Comparison of ENCODE assay signal across 10 mouse cellular contexts in the genomic region with DNA sequence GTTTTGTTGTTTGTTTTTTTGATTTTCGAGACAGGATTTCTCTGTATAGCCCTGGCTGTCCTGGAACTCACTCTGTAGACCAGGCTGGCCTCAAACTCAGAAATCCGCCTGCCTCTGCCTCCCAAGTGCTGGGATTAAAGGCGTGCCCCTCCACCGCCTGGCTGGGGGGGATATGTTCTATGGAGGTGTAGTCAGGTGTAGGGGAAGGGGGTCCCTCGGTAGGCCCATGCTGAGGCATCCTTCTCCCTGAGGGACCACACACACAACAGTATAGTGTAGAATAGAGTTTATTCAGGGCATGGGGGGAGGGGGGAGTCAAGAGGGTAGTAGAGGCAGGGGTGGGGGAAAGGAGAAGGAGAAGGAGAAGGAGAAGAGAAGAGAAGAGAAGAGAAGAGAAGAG. TPM values are rescaled to one million over a fixed set of nuclear protein-coding genes. Genes with fewer than 3 reads are reported as not detected.
DNase-seq lines count a peak whose midpoint lies in the region; ATAC-seq and TF ChIP-seq lines count a peak whose summit lies in the region.
"Not testable (repeated sequence)": the region's sequence is repeated elsewhere in the genome, so short reads cannot be mapped to it uniquely, and the experiment has no call there.
"Had no signal": no experiment of that assay in that cellular context is flagged by ENCODE, and none has a peak within 500 bp of the region (broad histone marks: within the 10 kb centered on the region; RNA-seq: fewer than 3 reads in every experiment).

No protein-coding gene starts in this region.

- 82% methylated on average over 5 of the region's 5 CpGs for WGBS in forebrain, embryonic 15.5 days
- 76% methylated on average over 5 of the region's 5 CpGs for WGBS in hindbrain, embryonic 14.5 days
- 87% methylated on average over 5 of the region's 5 CpGs for WGBS in kidney, embryonic 15.5 days
- WGBS in lung, embryonic 14.5 days, result 81% methylated on average over 5 of the region's 5 CpGs
- WGBS in midbrain, embryonic 15.5 days, result 80% methylated on average over 5 of the region's 5 CpGs
- 86% methylated on average over 5 of the region's 5 CpGs for WGBS in neural tube, embryonic 13.5 days

- 0 out of 2 replicates have a peak overlapping the region, but pooled peaks have one; percentile 90 for H3K4me3 ChIP-seq in E14TG2a.4 (replicated peaks; ENCODE audit: low read length)
- H3K4me3 ChIP-seq in forebrain, embryonic 15.5 days; hindbrain, embryonic 14.5 days (replicated peaks; ENCODE audit: low read length); kidney, embryonic 15.5 days (replicated peaks); lung, embryonic 14.5 days (ENCODE audit: low read depth, low read length); midbrain, embryonic 15.5 days; neural tube, embryonic 13.5 days: not testable (repeated sequence)

- DNase-seq in hindbrain, embryonic 14.5 days (ENCODE audit: low spot score); lung, embryonic 14.5 days: not testable (repeated sequence)

- H3K27me3 ChIP-seq in E14TG2a.4 (ENCODE audit: insufficient read depth, low read length); forebrain, embryonic 15.5 days; hindbrain, embryonic 14.5 days (ENCODE audit: control insufficient read depth, insufficient read depth, low read length); kidney, embryonic 15.5 days; lung, embryonic 14.5 days (ENCODE audit: insufficient read depth, low read length); midbrain, embryonic 15.5 days (replicated peaks); neural tube, embryonic 13.5 days: not testable (repeated sequence)

- H3K27ac ChIP-seq in forebrain, embryonic 15.5 days (replicated peaks); hindbrain, embryonic 14.5 days; kidney, embryonic 15.5 days; lung, embryonic 14.5 days (ENCODE audit: low read depth); midbrain, embryonic 15.5 days; neural tube, embryonic 13.5 days (replicated peaks): not testable (repeated sequence)

- H3K9ac ChIP-seq in forebrain, embryonic 15.5 days (replicated peaks); hindbrain, embryonic 14.5 days; kidney, embryonic 15.5 days; lung, embryonic 14.5 days; midbrain, embryonic 15.5 days; neural tube, embryonic 13.5 days: not testable (repeated sequence)

- not testable (repeated sequence) for TF ChIP-seq CTCF in E14TG2a.4 (conservative IDR thresholded peaks at IDR 0.05; ENCODE audit: low read length); lung, embryonic 14.5 days (IDR thresholded peaks at IDR 0.05; ENCODE audit: low read depth)

- not testable (repeated sequence) for H3K4me1 ChIP-seq in E14TG2a.4 (replicated peaks; ENCODE audit: low read depth, low read length); forebrain, embryonic 15.5 days; hindbrain, embryonic 14.5 days (replicated peaks; ENCODE audit: control insufficient read depth, insufficient read depth, low read length); kidney, embryonic 15.5 days; lung, embryonic 14.5 days (ENCODE audit: insufficient read depth); midbrain, embryonic 15.5 days; neural tube, embryonic 13.5 days (replicated peaks)

- not testable (repeated sequence) for H3K36me3 ChIP-seq in E14TG2a.4 (ENCODE audit: insufficient read depth, low read length); forebrain, embryonic 15.5 days; hindbrain, embryonic 14.5 days (replicated peaks; ENCODE audit: control insufficient read depth, insufficient read depth); kidney, embryonic 15.5 days; lung, embryonic 14.5 days (ENCODE audit: insufficient read depth); midbrain, embryonic 15.5 days (replicated peaks); neural tube, embryonic 13.5 days

- H3K4me2 ChIP-seq in forebrain, embryonic 15.5 days (replicated peaks); lung, embryonic 14.5 days: not testable (repeated sequence)
- H3K4me2 ChIP-seq in hindbrain, embryonic 14.5 days (replicated peaks), result peak overlapping the region; percentile 74
- H3K4me2 ChIP-seq in kidney, embryonic 15.5 days, result peak overlapping the region; percentile 80; the same call in 1 of the 2 replicates
- H3K4me2 ChIP-seq in midbrain, embryonic 15.5 days, result peak overlapping the region; percentile 78
- peak overlapping the region; percentile 84; the same call in 1 of the 2 replicates for H3K4me2 ChIP-seq in neural tube, embryonic 13.5 days

- not testable (repeated sequence) for H3K9me3 ChIP-seq in E14TG2a.4 (ENCODE audit: low read length); forebrain, embryonic 15.5 days; hindbrain, embryonic 14.5 days (ENCODE audit: control insufficient read depth, low read length); kidney, embryonic 15.5 days (replicated peaks); lung, embryonic 14.5 days (ENCODE audit: low read depth, low read length); midbrain, embryonic 15.5 days; neural tube, embryonic 13.5 days

- peak; percentile 66 for ATAC-seq in forebrain, embryonic 15.5 days (replicated peaks)
- ATAC-seq in hindbrain, embryonic 14.5 days (ENCODE audit: low FRiP score), result peak; percentile 22; the same call in 1 of the 2 replicates
- 0 out of 2 replicates have a peak, but pooled peaks have one; percentile 30 for ATAC-seq in kidney, embryonic 15.5 days (replicated peaks; ENCODE audit: low FRiP score)
- peak; percentile 42; the same call in 1 of the 2 replicates for ATAC-seq in lung, embryonic 14.5 days (ENCODE audit: insufficient read depth)
- ATAC-seq in midbrain, embryonic 15.5 days (replicated peaks), result peak; percentile 61
- ATAC-seq in neural tube, embryonic 13.5 days (ENCODE audit: low read depth), result peak; percentile 58; the same call in 1 of the 2 replicates

RNA-seq across cellular contexts. Expression of a gene that starts 15.2 kb away (rescaled TPM):
- 0.08 TPM in 1 of 2 replicates, not detected in the other for polyA plus RNA-seq in forebrain, embryonic 15.5 days (2015; fragmentation: Nextera tagmentation; extraction: Ambion mirVana)
- polyA plus RNA-seq in hindbrain, embryonic 14.5 days (2014; fragmentation: Nextera tagmentation; extraction: Ambion mirVana), result 0.13 and 0.36 TPM in 2 replicates
- polyA plus RNA-seq in kidney, embryonic 15.5 days (2015; fragmentation: Nextera tagmentation; extraction: Ambion mirVana), result 3.1 TPM in 2 replicates
- 0.13 and 0.14 TPM in 2 replicates for polyA plus RNA-seq in lung, embryonic 14.5 days (2014; fragmentation: Nextera tagmentation; extraction: Ambion mirVana)
- 0.12 and 0.46 TPM in 2 replicates for polyA plus RNA-seq in midbrain, embryonic 15.5 days (2015; fragmentation: Nextera tagmentation; extraction: Ambion mirVana)
- 0.28 TPM in 1 of 2 replicates, not detected in the other for polyA plus RNA-seq in neural tube, embryonic 13.5 days (2015; fragmentation: Nextera tagmentation; extraction: Ambion mirVana)
- polyA plus RNA-seq: C2C12; forebrain, embryonic 16.5 days; inflammation-experienced regulatory T-cells, adult 6 months had no signal

RNA-seq across cellular contexts. Expression of a gene that starts 17.7 kb away (rescaled TPM):
- polyA plus RNA-seq in forebrain, embryonic 15.5 days (2015; fragmentation: Nextera tagmentation; extraction: Ambion mirVana), result 41.8 and 44.1 TPM in 2 replicates
- 30.0 and 31.0 TPM in 2 replicates for polyA plus RNA-seq in hindbrain, embryonic 14.5 days (2014; fragmentation: Nextera tagmentation; extraction: Ambion mirVana)
- 79.8 and 80.4 TPM in 2 replicates for polyA plus RNA-seq in kidney, embryonic 15.5 days (2015; fragmentation: Nextera tagmentation; extraction: Ambion mirVana)
- 87.5 and 94.3 TPM in 2 replicates for polyA plus RNA-seq in lung, embryonic 14.5 days (2014; fragmentation: Nextera tagmentation; extraction: Ambion mirVana)
- 28.7 and 30.7 TPM in 2 replicates for polyA plus RNA-seq in midbrain, embryonic 15.5 days (2015; fragmentation: Nextera tagmentation; extraction: Ambion mirVana)
- 29.3 and 33.4 TPM in 2 replicates for polyA plus RNA-seq in neural tube, embryonic 13.5 days (2015; fragmentation: Nextera tagmentation; extraction: Ambion mirVana)

RNA-seq across cellular contexts. Expression of a gene that starts 17.8 kb away (rescaled TPM):
- polyA plus RNA-seq in forebrain, embryonic 15.5 days (2015; fragmentation: Nextera tagmentation; extraction: Ambion mirVana), result 6.8 and 7.3 TPM in 2 replicates
- 4.9 and 5.0 TPM in 2 replicates for polyA plus RNA-seq in hindbrain, embryonic 14.5 days (2014; fragmentation: Nextera tagmentation; extraction: Ambion mirVana)
- 12.1 and 13.6 TPM in 2 replicates for polyA plus RNA-seq in kidney, embryonic 15.5 days (2015; fragmentation: Nextera tagmentation; extraction: Ambion mirVana)
- polyA plus RNA-seq in lung, embryonic 14.5 days (2014; fragmentation: Nextera tagmentation; extraction: Ambion mirVana), result 9.5 and 10.7 TPM in 2 replicates
- polyA plus RNA-seq in midbrain, embryonic 15.5 days (2015; fragmentation: Nextera tagmentation; extraction: Ambion mirVana), result 4.3 and 4.6 TPM in 2 replicates
- polyA plus RNA-seq in neural tube, embryonic 13.5 days (2015; fragmentation: Nextera tagmentation; extraction: Ambion mirVana), result 4.8 and 6.3 TPM in 2 replicates
